Mouse (Mus musculus) R1 (cell line): ENCODE results near the gene Anxa10.
A peak's percentile ranks its signal among the peaks of the same experiment; 100 is the strongest.

Experiments
- DNase-seq: peaks from one replicate; pipeline ENCODE4 v3.0.0-alpha.2; 2018; ENCODE audit warnings: low read depth, low spot score

The Anxa10 gene

GRCm38 (mm10) chr8:62123098-62123497, at the start of gene Anxa10:
Gene Anxa10, minus strand, starts transcription at chr8:62123150.
- DNase-seq = no peak

GRCm38 (mm10) chr8:62132662-62133366, 9.9 kb upstream of the Anxa10 start:
- no peak for DNase-seq

- no peak for DNase-seq
These were observed 25.7 kb downstream of the Anxa10 start for GRCm38 (mm10) chr8:62097213-62097612.

DNA sequence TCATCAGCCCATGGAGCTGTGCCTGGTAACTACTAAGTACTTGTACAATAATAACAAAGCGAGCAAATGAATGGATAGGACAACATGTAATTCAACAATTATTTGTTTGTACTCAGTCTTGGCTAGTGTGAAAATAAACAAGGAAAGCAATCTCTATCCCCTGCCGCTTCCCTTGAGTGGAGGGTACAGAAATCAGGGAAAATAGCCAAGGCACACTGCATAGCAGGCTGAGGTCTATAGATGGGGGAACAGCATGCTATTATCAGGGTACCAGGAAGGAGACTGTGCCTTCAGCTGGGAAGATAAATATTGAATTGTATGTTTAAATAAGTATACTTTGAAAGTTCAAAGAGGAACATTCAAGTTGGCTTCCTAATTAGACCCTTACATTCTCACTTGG, 41.1 kb downstream of the Anxa10 start:
- no peak for DNase-seq

DNA sequence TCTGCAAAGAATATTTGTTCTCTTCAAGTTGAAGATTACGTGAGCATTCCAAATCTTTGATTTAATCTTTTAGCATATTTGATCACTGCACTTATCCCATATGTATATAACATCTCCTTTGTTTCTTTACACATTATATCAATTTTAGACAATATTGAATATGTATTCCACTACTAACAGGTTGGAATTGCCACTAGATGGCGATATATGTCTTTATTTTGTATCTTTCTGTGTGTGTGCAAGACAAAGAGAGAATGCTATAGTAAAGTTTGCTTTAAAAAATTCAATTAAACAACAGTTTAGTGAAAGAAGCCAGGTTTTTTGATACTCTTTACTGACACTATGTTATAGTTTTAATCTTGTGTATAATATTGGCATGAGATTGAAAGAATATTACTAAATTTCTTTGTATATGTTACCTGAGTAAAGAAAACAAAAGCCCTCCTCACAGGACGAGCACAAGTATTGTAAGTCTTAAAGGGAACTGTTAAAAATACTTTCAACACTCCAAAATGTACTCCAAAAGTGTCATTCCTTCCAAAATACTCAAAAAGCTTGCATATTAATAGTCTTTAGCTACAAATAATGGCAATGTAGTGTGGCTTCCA, 42.7 kb downstream of the Anxa10 start:
- DNase-seq = peak; percentile 46

DNA sequence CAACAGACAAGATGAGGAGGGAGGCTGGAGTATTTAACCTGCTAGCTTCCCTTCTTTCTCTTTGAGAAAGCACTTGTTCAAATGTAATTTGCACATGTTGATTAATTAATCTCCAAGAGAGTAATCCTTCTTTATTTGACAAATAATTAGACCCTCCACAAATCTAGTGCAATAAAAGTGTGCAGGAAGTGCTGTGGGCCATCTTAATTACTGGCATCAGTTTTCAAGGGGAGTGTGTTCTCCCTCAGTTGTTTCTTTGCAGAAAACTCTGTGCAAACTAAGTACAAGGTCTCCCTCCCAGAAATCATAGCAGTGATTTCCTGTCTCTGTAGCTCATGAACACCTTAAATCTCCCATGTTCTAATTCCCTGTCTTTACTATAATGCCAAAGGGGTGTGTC, 54.6 kb downstream of the Anxa10 start:
- DNase-seq = no peak

- DNase-seq = peak; percentile 14
These were observed 62.6 kb downstream of the Anxa10 start for GRCm38 (mm10) chr8:62060357-62060756.

DNA sequence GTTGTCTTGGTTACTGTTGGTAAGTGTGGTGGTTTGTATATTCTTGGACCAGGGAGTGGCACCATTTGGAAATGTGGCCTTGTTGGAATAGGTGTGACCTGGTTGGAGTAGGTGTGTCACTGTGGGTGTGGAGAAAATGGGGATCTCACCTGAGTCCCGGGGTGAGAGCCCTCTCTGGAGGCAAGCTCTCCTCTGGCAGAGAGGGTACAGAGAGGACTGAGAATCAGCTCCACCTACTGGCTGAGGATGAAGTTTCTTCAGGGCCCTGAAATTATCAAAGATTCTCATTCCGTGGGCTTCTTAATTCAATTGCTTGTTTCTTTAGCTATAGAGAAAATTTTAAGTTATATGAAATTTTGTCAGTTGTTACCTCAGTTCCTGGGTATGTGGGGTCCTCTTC, 76.1 kb downstream of the Anxa10 start:
- DNase-seq = peak; percentile 35

DNA sequence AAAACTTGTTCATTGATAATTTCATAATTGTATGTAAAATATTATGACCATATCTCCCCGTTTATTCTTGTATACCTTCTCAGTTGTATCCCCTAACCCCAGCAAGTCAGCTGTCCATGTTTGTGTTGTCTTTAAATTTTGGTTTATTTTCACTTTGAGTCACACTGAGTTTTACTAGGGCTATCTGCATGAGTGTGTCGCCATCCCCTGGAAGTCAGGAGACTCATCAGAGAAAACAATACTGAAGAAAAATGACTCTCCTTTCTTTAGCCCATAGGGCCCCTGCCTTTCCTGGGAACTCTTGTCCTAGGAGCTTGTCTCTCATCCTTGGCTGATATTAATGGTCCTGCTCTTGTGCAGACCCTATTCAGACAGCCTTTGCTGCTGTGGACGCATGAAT, 88.6 kb downstream of the Anxa10 start:
- no peak for DNase-seq

GRCm38 (mm10) chr8:62014582-62014981, 108.4 kb downstream of the Anxa10 start:
- no peak for DNase-seq

- DNase-seq = no peak
These were observed 108.8 kb downstream of the Anxa10 start for GRCm38 (mm10) chr8:62014166-62014565.
